Mouse (Mus musculus) heart, embryonic 15.5 days (tissue): ENCODE data around the gene Xrcc6. TPM values are rescaled to one million over a fixed set of nuclear protein-coding genes. Genes with fewer than 3 reads are reported as not detected.

Source experiments
- ATAC-seq: fragments of 200-750 bp; cut with Nextera tagmentation; replicated peaks from 2 replicates; pipeline ENCODE4 v1.8.0; 2017; ENCODE audit warnings: low read depth, moderate TSS enrichment; ENCODE audit not compliant: insufficient number of reproducible peaks, insufficient read depth, low FRiP score
- H3K27ac ChIP-seq: fragments of 300-500 bp; sonication (generic); 2 replicates; pipeline ENCODE4 v1.5.1; 2015; ENCODE audit warnings: mild to moderate bottlenecking, inconsistent platforms
- H3K27me3 ChIP-seq: fragments of 300-500 bp; sonication (generic); 2 replicates; pipeline ENCODE4 v1.6.1; 2015; ENCODE audit warnings: inconsistent platforms
- H3K36me3 ChIP-seq: fragments of 300-500 bp; sonication (generic); 2 replicates; pipeline ENCODE4 v1.6.1; 2015; ENCODE audit warnings: mild to moderate bottlenecking, inconsistent platforms
- H3K4me1 ChIP-seq: fragments of 300-500 bp; sonication (generic); replicated peaks from 2 replicates; pipeline ENCODE4 v1.6.1; 2015; ENCODE audit warnings: inconsistent platforms
- H3K4me2 ChIP-seq: fragments of 300-500 bp; sonication (generic); 2 replicates; pipeline ENCODE4 v1.6.1; 2015; ENCODE audit warnings: inconsistent platforms, mild to moderate bottlenecking, moderate library complexity
- H3K4me3 ChIP-seq: fragments of 300-500 bp; sonication (generic); 2 replicates; pipeline ENCODE4 v1.5.1; 2015; ENCODE audit warnings: mild to moderate bottlenecking, inconsistent platforms
- H3K9ac ChIP-seq: fragments of 300-500 bp; sonication (generic); 2 replicates; pipeline ENCODE4 v1.6.1; 2015; ENCODE audit warnings: mild to moderate bottlenecking, inconsistent platforms
- H3K9me3 ChIP-seq: fragments of 300-500 bp; sonication (generic); replicated peaks from 2 replicates; pipeline ENCODE4 v1.6.1; 2016; ENCODE audit warnings: inconsistent platforms
- WGBS: fragments of 180-500 bp; shearing (Covaris S2); methylation state at CpG from one replicate; pipeline ENCODE4 v1.1.7; 2015; ENCODE audit warnings: mixed read lengths; 5-methylcytosine and 5-hydroxymethylcytosine counted together
- polyA plus RNA-seq: library from polyadenylated mRNA; unstranded; fragments of >200 nt; fragmentation: Nextera tagmentation; extraction: Ambion mirVana; gene quantifications from 2 replicates; pipeline ENCODE4 v1.2.1, GENCODE M21; 2015

Xrcc6 gene
- polyA plus RNA-seq, 1 experiment from 2014 or later, result 58.2 TPM

DNA sequence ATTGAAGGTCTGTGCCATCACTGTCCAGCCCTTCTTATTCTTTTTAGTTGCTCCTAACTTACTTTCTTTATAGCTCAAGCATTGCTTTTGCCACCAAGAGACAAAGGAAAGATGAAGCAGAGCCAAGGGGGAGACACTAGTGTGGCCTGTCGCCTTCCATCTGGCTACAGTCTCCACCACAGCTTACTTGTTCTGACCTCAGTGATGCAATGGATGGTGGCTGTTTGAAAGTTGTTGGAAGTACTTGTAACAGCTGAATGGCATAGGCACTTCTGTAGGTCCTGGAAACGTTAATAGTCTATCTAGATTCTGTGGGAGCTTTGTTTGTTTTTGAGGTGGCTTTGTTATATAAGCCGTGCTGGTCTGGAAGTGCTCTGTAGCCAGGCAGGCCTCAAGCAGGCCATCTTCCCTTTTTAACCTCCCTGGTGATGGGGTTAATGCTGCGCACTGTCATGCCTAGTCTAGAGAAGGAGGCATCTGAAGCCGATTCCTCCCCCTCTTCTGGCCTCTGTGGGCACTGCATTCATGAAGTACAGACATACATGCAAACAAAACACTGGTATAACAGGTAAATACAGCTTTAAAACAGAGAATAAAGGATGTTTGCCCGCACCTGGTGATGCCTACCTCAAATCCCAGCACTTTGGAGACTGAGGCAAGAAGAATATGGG is 36.5 kb downstream of the Xrcc6 start:
- no peak overlapping the region for H3K4me3 ChIP-seq
- H3K36me3 ChIP-seq, result peaks cover 64% of the 10 kb centered on the region
- no peak for ATAC-seq
- no peak overlapping the region for H3K27ac ChIP-seq
- no peak overlapping the region for H3K4me2 ChIP-seq
- WGBS, result 80% methylated on average over 6 of the region's 6 CpGs
- H3K4me1 ChIP-seq, result peaks cover 3% of the 10 kb centered on the region; the same call in 1 of the 2 replicates
- H3K27me3 ChIP-seq, result no peaks in the 10 kb centered on the region
- no peaks in the 10 kb centered on the region for H3K9me3 ChIP-seq
- no peak overlapping the region for H3K9ac ChIP-seq

DNA sequence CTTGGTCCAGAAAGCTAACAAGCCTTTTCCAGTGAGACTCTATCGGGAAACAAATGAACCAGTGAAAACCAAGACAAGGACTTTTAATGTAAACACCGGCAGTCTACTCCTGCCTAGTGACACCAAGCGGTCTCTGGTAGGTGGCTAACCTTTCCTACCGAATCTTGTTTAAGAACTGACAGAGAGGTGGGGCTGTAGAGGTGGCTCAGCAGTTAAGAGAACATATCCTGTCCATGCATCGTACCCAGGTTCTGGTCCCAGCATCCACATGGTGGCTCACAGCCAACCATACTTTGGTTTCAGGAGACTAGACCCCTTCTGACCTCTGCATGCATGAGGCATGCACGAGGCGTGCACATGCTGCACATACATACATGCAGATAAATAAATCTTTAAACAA is 39.6 kb downstream of the Xrcc6 start:
- H3K9ac ChIP-seq, result no peak overlapping the region
- H3K27me3 ChIP-seq, result no peaks in the 10 kb centered on the region
- H3K36me3 ChIP-seq, result peaks cover 80% of the 10 kb centered on the region
- H3K4me3 ChIP-seq, result no peak overlapping the region
- 90% methylated on average over 7 of the region's 7 CpGs for WGBS
- H3K4me1 ChIP-seq, result peaks cover 3% of the 10 kb centered on the region; the same call in 1 of the 2 replicates
- ATAC-seq, result no peak
- no peaks in the 10 kb centered on the region for H3K9me3 ChIP-seq
- H3K4me2 ChIP-seq, result no peak overlapping the region
- no peak overlapping the region for H3K27ac ChIP-seq

DNA sequence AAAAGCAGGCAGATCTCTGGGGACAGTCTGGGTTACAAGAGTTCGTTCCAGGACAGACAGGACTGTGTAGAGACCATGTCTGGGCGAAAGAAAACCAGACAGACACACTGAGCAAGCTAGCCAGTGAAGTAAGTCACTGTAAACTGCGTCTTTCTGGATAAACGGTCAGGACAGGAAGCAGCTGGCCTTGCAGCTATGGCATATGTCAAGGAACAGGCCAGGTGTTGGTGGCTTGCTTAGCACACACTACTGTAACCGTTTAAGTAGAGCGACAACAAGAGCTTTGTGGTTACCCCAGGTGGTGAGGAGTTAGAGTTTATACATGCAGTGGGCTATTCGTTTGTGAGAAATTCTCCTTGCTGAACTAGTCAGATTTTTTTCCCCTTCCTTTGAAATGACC is 40.1 kb downstream of the Xrcc6 start:
- no peak overlapping the region for H3K4me2 ChIP-seq
- no peaks in the 10 kb centered on the region for H3K9me3 ChIP-seq
- WGBS, result 86% methylated on average over 7 of the region's 7 CpGs
- H3K27ac ChIP-seq, result no peak overlapping the region
- no peaks in the 10 kb centered on the region for H3K27me3 ChIP-seq
- H3K4me3 ChIP-seq, result no peak overlapping the region
- peaks cover 83% of the 10 kb centered on the region for H3K36me3 ChIP-seq
- ATAC-seq, result no peak
- H3K4me1 ChIP-seq, result no peaks in the 10 kb centered on the region
- H3K9ac ChIP-seq, result no peak overlapping the region

DNA sequence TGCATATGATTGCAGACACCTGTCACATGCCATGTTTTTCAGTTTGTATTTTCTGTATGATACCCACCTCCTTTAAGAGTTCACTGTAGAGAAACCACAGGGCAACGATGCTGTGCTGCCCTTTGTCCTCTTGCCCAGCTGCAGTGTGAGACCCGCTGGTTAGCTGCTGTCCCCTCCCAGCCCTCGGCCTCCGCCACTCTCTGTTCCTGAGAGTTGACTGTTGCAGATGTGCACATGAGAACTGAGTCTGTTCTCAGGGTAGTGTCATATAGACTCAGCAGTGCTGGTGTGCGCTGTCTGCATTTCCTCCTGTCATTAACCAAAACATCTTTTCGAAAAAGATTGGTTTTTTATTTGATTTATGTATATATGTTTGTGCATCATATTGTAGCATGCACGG is 44.8 kb downstream of the Xrcc6 start:
- Histone ChIP-seq H3K4me2 (no peak overlapping the region), H3K9me3 (no peaks in the 10 kb centered on the region), H3K9ac (no peak overlapping the region), H3K4me3 (no peak overlapping the region), H3K27ac (no peak overlapping the region), H3K27me3 (no peaks in the 10 kb centered on the region), H3K4me1 (no peaks in the 10 kb centered on the region), H3K36me3 (peaks cover 55% of the 10 kb centered on the region)
- 86% methylated on average over 7 of the region's 7 CpGs for WGBS
- no peak for ATAC-seq

DNA sequence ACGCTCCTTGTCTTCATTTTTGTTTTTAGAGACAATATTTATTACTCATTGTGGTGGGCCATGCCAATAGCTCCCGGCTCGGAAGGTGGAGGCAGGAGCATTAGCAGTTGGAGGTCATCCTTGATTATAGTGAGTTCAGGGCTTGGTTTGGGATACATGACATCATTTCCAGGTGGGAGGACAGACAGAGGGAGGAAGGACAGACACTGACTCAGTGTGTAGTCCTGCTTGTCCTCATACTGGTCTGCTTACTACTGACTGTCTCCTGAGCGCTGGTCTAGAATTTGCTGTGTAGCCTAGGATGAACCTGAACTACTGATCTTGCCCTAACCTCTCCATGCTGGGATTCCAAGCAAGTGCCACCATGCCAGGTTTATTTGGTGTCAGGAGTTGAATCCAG is 46.1 kb downstream of the Xrcc6 start, which contains the start of gene Desi1:
TSS of gene Desi1 (minus strand) at position 101 of the 400 bp plus-strand sequence.
- Histone ChIP-seq H3K27ac (no peak within 1 kb of the TSS), H3K9me3 (no peaks in the 10 kb centered on the region), H3K4me1 (no peaks in the 10 kb centered on the region), H3K36me3 (peaks cover 58% of the 10 kb centered on the region), H3K4me3 (no peak within 1 kb of the TSS), H3K9ac (no peak within 1 kb of the TSS), H3K4me2 (no peak within 1 kb of the TSS), H3K27me3 (no peaks in the 10 kb centered on the region)
- 90% methylated on average over 4 of the region's 4 CpGs for WGBS
- ATAC-seq, result no peak

DNA sequence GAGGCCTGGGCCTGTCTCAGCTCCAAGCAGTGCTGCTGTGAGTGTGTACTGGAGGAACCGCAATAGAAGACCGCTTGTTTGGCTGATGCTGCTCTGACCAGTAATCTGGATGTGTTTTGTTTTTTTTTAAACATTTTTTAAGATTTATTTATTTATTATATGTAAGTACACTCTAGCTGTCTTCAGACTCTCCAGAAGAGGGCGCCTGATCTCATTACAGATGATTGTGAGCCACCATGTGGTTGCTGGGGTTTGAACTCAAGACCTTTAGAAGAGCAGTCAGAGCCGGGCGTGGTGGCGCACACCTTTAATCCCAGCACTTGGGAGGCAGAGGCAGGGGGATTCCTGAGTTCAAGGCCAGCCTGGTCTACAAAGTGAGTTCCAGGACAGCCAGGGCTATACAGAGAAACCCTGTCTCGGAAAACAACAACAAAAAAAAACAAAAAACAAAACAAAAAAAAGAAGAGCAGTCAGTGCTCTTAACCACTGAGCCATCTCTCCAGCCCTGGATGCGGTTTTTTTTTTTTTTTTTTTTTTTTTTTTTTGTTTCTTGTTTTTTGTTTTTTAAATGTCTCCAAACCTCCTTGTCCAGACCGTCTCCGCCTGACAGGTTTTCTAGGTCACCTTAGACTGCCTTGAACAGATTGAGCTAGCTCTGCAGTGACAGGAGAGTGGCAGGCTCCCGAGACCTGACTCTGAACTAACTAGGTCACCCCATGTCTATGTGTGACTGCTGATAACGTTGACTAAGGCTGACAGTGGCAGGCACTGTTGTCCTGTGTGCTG is 48.5 kb downstream of the Xrcc6 start:
- ATAC-seq, result no peak
- Histone ChIP-seq H3K4me1 (no peaks in the 10 kb centered on the region), H3K9ac (no peak overlapping the region), H3K27ac (no peak overlapping the region), H3K27me3 (no peaks in the 10 kb centered on the region), H3K36me3 (peaks cover 57% of the 10 kb centered on the region), H3K4me3 (no peak overlapping the region), H3K4me2 (no peak overlapping the region), H3K9me3 (no peaks in the 10 kb centered on the region)
- WGBS, result 74% methylated on average over 12 of the region's 12 CpGs

DNA sequence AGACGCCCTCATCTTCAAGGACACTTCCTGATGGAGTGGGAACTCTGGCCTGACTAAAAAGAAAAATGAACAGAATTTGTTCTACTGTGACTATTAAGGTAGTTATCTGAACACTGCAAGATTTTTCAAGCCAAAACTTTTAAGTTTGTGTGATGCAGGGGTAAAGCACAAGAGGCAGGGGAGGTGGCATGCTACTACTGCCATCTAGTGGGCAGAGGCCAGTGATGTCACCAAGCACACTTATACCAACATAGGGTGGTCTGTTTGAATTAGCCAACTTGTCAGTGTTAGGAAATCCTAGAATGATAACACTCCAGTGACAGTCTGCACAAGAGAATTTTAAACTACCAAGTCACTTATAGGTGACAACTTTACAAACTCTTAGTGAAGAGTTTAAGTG is 53.0 kb downstream of the Xrcc6 start:
- Histone ChIP-seq H3K4me1 (peaks cover 3% of the 10 kb centered on the region; the same call in 1 of the 2 replicates), H3K36me3 (peaks cover 55% of the 10 kb centered on the region), H3K27me3 (no peaks in the 10 kb centered on the region), H3K27ac (no peak overlapping the region), H3K9ac (no peak overlapping the region), H3K9me3 (no peaks in the 10 kb centered on the region), H3K4me2 (no peak overlapping the region), H3K4me3 (no peak overlapping the region)
- ATAC-seq, result no peak
- WGBS, result 97% methylated on average over 1 of the region's 1 CpGs

DNA sequence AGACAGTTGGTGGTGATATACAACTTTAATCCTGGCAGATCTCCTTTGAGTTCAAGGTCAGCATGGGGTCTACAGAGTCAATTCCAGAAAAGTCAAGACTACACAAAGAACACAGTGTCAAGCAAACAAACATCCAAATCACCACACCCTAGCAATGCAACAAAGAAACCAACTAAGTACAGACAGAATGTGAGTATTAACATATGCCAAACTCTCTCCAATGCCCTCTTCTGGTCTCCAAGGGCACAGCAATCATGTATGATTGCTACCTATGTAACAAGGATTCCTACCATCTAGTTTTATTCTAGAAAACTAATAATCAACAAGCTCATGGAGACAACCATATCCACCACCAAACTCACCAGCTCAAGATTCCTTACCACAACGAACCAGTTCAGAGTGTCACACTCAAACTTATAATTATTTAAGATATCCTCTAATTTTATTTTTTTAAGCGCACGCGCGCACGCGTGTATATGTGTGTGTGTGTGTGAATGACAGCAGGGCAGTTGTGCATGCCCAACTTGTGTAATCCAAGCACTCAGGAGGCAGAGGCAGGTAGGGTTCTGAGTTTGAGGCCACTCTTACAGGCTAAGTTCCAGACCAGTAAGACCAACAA is 56.6 kb downstream of the Xrcc6 start:
- H3K27ac ChIP-seq, result no peak overlapping the region
- ATAC-seq, result no peak
- H3K4me1 ChIP-seq, result peaks cover 12% of the 10 kb centered on the region
- no peak overlapping the region for H3K4me2 ChIP-seq
- no peak overlapping the region for H3K9ac ChIP-seq
- no peak overlapping the region for H3K4me3 ChIP-seq
- peaks cover 27% of the 10 kb centered on the region for H3K36me3 ChIP-seq
- no peaks in the 10 kb centered on the region for H3K27me3 ChIP-seq
- no peaks in the 10 kb centered on the region for H3K9me3 ChIP-seq
- 96% methylated on average over 7 of the region's 7 CpGs for WGBS

DNA sequence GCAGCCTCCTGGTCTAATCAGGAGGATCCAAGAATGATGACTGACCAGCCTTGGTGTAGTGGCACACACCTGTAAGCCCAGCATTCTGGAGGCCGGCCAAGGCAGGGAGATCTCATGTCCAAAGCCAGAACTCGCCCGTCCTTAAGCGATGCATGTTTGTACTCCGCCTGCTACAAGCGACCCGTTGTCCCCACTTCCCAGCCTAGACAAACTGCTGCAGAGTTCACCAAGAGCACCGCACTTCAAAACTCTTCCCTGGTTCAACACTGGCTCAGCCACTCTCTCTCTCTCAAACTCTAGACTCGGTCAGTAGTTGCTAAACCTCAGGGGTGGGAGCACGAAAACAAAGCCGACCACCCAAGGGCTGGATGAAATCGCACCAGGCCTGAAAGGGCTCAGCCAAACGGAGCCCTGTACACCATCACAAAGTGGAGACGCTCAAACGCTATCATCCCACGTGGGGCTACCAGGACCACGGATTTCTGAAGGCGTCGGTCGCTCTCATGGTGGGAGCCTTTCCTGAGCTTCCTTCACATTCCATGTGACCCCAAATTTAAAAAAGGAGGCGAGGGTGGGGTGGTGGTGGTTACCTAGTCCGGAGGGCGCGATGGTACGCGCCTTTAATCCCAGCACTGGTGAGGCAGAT is 58.7 kb downstream of the Xrcc6 start:
- Histone ChIP-seq H3K36me3 (peaks cover 13% of the 10 kb centered on the region; the same call in 1 of the 2 replicates), H3K4me2 (peak overlapping the region; percentile 92), H3K9ac (peak overlapping the region; percentile 95), H3K27me3 (no peaks in the 10 kb centered on the region), H3K27ac (no peak overlapping the region; the same call in 1 of the 2 replicates), H3K9me3 (no peaks in the 10 kb centered on the region), H3K4me3 (peak overlapping the region; percentile 96), H3K4me1 (peaks cover 12% of the 10 kb centered on the region)
- WGBS, result 2% methylated on average over 26 of the region's 26 CpGs
- peak; percentile 40; the same call in 1 of the 2 replicates for ATAC-seq

DNA sequence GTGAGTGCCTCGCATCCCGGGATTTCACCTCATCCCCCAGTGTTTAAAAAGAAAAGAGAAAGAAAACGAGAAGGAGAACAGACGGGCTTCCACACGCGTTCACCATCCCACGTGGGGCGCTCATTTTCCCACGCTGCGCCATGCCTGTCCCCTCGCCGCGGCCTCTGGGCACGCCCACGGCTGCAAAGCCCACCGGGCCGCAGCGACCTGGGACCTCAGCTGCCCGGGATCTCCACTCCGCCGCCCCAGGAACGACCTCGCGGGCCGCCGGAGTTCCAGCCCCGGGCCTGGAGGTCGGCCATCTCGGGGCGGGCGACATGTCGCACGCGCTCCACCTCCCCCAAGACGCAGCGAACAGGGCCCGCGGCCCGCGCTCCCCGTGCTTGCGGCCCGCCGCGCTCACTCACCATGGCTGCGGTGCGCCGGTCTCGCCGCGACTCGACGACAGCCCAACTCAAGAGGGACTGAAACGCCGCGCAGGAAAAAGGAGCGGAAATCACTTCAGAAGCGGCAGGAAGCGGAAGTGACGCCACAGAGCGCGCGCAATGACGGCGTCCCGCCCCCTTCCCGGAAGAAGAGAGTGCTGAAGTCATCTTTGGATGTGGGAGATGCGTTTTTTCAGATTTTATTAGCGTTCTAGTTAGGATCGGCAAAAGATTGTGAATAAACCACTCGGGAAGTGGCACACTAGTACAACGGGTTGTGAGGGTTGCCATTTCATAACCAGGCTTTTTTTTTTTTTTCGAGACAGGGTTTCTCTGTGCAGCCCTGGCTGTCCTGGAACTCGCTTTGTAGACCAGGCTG is 59.6 kb downstream of the Xrcc6 start, which contains the start of gene Snu13:
TSS of gene Snu13 (minus strand) at position 519 of the 804 bp plus-strand sequence.
- peaks cover 12% of the 10 kb centered on the region; the same call in 1 of the 2 replicates for H3K36me3 ChIP-seq
- H3K4me1 ChIP-seq, result peaks cover 12% of the 10 kb centered on the region
- no peaks in the 10 kb centered on the region for H3K9me3 ChIP-seq
- no peaks in the 10 kb centered on the region for H3K27me3 ChIP-seq
- H3K4me3 ChIP-seq, result peak within 1 kb of the TSS; percentile 96
- H3K9ac ChIP-seq, result peak within 1 kb of the TSS; percentile 95
- H3K27ac ChIP-seq, result peak within 1 kb of the TSS; percentile 95
- ATAC-seq, result peak; percentile 84
- WGBS, result under 1% methylated on average over 73 of the region's 74 CpGs
- H3K4me2 ChIP-seq, result peak within 1 kb of the TSS; percentile 92
